Mouse (Mus musculus) kidney, postnatal 0 days (tissue): Measurements from ENCODE around the gene Kars. TPM values are rescaled to one million over a fixed set of nuclear protein-coding genes. Genes with fewer than 3 reads are reported as not detected.

ENCODE experiments used
- ATAC-seq: fragments of 200-750 bp; cut with Nextera tagmentation; replicated peaks from 2 replicates; pipeline ENCODE4 v1.8.0; 2017; ENCODE audit warnings: low read depth, moderate number of reproducible peaks, moderate TSS enrichment, moderate library complexity; ENCODE audit not compliant: low FRiP score
- DNase-seq: peaks from one replicate; pipeline ENCODE4 v3.0.0-alpha.2; 2016; ENCODE audit warnings: low spot score
- H3K27ac ChIP-seq: fragments of 300-500 bp; sonication (generic); 2 replicates; pipeline ENCODE4 v1.5.1; 2014; ENCODE audit warnings: mild to moderate bottlenecking
- H3K27me3 ChIP-seq: fragments of 300-500 bp; sonication (generic); 2 replicates; pipeline ENCODE4 v1.6.1; 2014; ENCODE audit warnings: low read length, mixed read lengths; ENCODE audit not compliant: insufficient read depth
- H3K36me3 ChIP-seq: fragments of 300-500 bp; sonication (generic); 2 replicates; pipeline ENCODE4 v1.6.1; 2014; ENCODE audit warnings: low read length, mixed read lengths; ENCODE audit not compliant: insufficient read depth
- H3K4me1 ChIP-seq: fragments of 300-500 bp; sonication (generic); replicated peaks from 2 replicates; pipeline ENCODE4 v1.6.1; 2014; ENCODE audit warnings: antibody characterized with exemption, low read length, mixed read lengths; ENCODE audit not compliant: insufficient read depth
- H3K4me2 ChIP-seq: fragments of 300-500 bp; sonication (generic); 2 replicates; pipeline ENCODE4 v1.6.1; 2014; ENCODE audit warnings: mild to moderate bottlenecking, low read length, moderate library complexity, mixed read lengths
- H3K4me3 ChIP-seq: fragments of 300-500 bp; sonication (generic); replicated peaks from 2 replicates; pipeline ENCODE4 v1.5.1; 2014; ENCODE audit warnings: low read depth, low read length
- H3K9ac ChIP-seq: fragments of 300-500 bp; sonication (generic); 2 replicates; pipeline ENCODE4 v1.6.1; 2014; ENCODE audit warnings: low read depth, low read length
- H3K9me3 ChIP-seq: fragments of 300-500 bp; sonication (generic); replicated peaks from 2 replicates; pipeline ENCODE4 v1.6.1; 2016; ENCODE audit warnings: low read length, inconsistent platforms, mixed read lengths
- CTCF ChIP-seq: IDR thresholded peaks from 2 replicates; pipeline ENCODE4 v1.5.1; 2016; ENCODE audit warnings: antibody characterized with exemption, low read depth, mild to moderate bottlenecking, moderate library complexity
- WGBS: fragments of 180-500 bp; shearing (Covaris S2); extraction: QIAGEN DNeasy Blood & Tissue Kit; methylation state at CpG from one replicate; pipeline ENCODE4 v1.1.7; 2014; 5-methylcytosine and 5-hydroxymethylcytosine counted together
- polyA plus RNA-seq: library from polyadenylated mRNA; unstranded; fragments of >200 nt; fragmentation: Nextera tagmentation; extraction: Ambion mirVana; gene quantifications from 2 replicates; pipeline ENCODE4 v1.2.1, GENCODE M21; 2015

Kars gene
- polyA plus RNA-seq, 1 experiment from 2014 or later: 139 TPM

GRCm38 (mm10) chr8:111976326-111976725 is 34.8 kb downstream of the Kars start:
- DNase-seq (no peak), ATAC-seq (no peak)
- Histone ChIP-seq H3K4me1 (no peaks in the 10 kb centered on the region), H3K9ac (no peak overlapping the region), H3K36me3 (peaks cover 3% of the 10 kb centered on the region; the same call in 1 of the 2 replicates), H3K4me2 (no peak overlapping the region), H3K27me3 (no peaks in the 10 kb centered on the region), H3K4me3 (no peak overlapping the region), H3K9me3 (no peaks in the 10 kb centered on the region), H3K27ac (no peak overlapping the region)
- no peak for TF ChIP-seq CTCF
- 92% methylated on average over 2 of the region's 2 CpGs for WGBS

DNA sequence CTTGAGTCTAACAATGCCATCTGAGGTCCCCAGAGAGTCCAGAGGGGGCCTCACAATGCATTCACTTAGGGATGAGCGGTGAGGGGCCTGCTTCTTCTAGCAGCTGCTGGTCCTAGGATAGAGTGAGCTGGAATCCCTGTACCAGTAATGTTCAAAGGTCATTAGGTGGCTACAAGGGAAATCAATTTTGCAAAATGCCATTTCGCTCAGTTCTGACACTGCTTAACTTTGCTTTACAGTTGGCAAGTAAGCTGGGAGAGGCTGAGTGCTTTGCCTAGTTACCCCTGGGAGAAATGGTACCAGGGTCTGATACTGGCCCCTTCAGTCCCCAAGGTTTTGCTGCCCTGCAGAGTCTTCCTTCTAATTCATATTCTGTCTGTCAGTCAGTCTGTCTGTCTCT is 35.4 kb downstream of the Kars start:
- H3K27ac ChIP-seq: no peak overlapping the region
- no peak overlapping the region for H3K9ac ChIP-seq
- WGBS: 92% methylated on average over 2 of the region's 2 CpGs
- peaks cover 3% of the 10 kb centered on the region; the same call in 1 of the 2 replicates for H3K36me3 ChIP-seq
- no peak for TF ChIP-seq CTCF
- H3K27me3 ChIP-seq: no peaks in the 10 kb centered on the region
- H3K4me2 ChIP-seq: no peak overlapping the region
- DNase-seq: no peak
- ATAC-seq: no peak
- no peaks in the 10 kb centered on the region for H3K9me3 ChIP-seq
- H3K4me1 ChIP-seq: no peaks in the 10 kb centered on the region
- H3K4me3 ChIP-seq: no peak overlapping the region

GRCm38 (mm10) chr8:111974138-111974537 is 37.0 kb downstream of the Kars start:
- Histone ChIP-seq H3K4me3 (no peak overlapping the region), H3K27ac (no peak overlapping the region), H3K27me3 (no peaks in the 10 kb centered on the region), H3K4me1 (no peaks in the 10 kb centered on the region), H3K9me3 (no peaks in the 10 kb centered on the region), H3K9ac (no peak overlapping the region), H3K36me3 (peaks cover 3% of the 10 kb centered on the region; the same call in 1 of the 2 replicates), H3K4me2 (no peak overlapping the region)
- WGBS: 97% methylated on average over 12 of the region's 12 CpGs
- DNase-seq: no peak
- ATAC-seq: no peak
- no peak for TF ChIP-seq CTCF

DNA sequence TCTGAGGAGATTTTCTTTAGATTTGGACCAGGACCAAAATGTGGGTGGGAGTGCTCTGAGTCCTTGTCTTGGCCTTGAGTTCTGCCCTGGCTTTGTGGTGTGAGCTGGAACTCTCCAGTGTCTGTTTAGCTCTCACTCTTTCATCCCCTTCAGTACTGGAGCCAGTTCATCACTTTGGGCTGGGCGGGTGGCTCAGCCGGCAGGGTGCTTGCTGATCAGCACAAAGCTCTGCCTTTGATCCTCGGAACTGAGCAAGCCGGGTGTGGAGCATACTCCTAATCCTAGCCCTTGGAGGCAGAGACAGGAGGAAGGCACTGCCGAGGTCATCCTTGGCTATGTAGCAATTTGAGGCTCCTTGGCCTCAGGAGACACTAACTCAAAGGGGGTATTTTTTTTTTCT is 42.1 kb downstream of the Kars start:
- Histone ChIP-seq H3K4me1 (no peaks in the 10 kb centered on the region), H3K4me2 (no peak overlapping the region)

DNA sequence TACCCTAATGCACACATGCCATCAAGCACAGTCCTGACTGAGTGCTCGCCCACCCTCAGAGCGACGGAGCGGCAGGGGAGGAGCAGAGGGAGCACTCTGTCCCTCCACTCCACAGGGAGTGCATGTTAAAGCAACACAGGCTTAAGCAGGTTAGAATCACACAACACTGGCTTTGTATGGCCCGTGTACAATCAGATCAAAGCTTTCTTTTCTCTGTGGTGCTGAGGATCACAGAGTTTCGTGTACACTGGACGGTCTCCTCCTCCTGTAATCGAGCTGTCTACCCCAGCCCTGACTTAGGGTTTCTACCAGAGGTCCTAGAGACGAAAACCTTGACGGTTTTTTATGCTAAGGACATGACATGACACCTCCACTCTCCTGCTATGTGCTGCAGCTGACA is 42.6 kb downstream of the Kars start:
- Histone ChIP-seq H3K4me1 (no peaks in the 10 kb centered on the region), H3K27ac (no peak overlapping the region), H3K27me3 (no peaks in the 10 kb centered on the region), H3K9ac (no peak overlapping the region), H3K4me3 (no peak overlapping the region), H3K9me3 (no peaks in the 10 kb centered on the region), H3K36me3 (0 out of 2 replicates have a peak, but pooled peaks cover 3% of the 10 kb centered on the region), H3K4me2 (no peak overlapping the region)
- DNase-seq (no peak), ATAC-seq (no peak)
- 85% methylated on average over 10 of the region's 10 CpGs for WGBS
- no peak for TF ChIP-seq CTCF

More for the DNA sequence above, 42.1 kb downstream of the Kars start:
- TF ChIP-seq CTCF: no peak
- no peak for ATAC-seq
- no peaks in the 10 kb centered on the region for H3K9me3 ChIP-seq
- 47% methylated on average over 5 of the region's 5 CpGs for WGBS
- H3K36me3 ChIP-seq: peaks cover 3% of the 10 kb centered on the region; the same call in 1 of the 2 replicates
- DNase-seq: no peak
- H3K4me3 ChIP-seq: no peak overlapping the region
- H3K9ac ChIP-seq: no peak overlapping the region
- no peaks in the 10 kb centered on the region for H3K27me3 ChIP-seq
- no peak overlapping the region for H3K27ac ChIP-seq

GRCm38 (mm10) chr8:111967246-111967870 is 43.8 kb downstream of the Kars start:
- Histone ChIP-seq H3K9ac (no peak overlapping the region), H3K36me3 (0 out of 2 replicates have a peak, but pooled peaks cover under 1% of the 10 kb centered on the region), H3K4me3 (no peak overlapping the region), H3K27ac (no peak overlapping the region), H3K9me3 (no peaks in the 10 kb centered on the region), H3K27me3 (no peaks in the 10 kb centered on the region), H3K4me2 (no peak overlapping the region), H3K4me1 (no peaks in the 10 kb centered on the region)
- TF ChIP-seq CTCF: no peak
- no peak for ATAC-seq
- WGBS: 86% methylated on average over 5 of the region's 5 CpGs
- no peak for DNase-seq
